Mouse (Mus musculus) midbrain, embryonic 13.5 days (tissue): ENCODE data around the gene Tas2r144. TPM values are rescaled to one million over a fixed set of nuclear protein-coding genes. Genes with fewer than 3 reads are reported as not detected.

ENCODE experiments used
- polyA plus RNA-seq: library from polyadenylated mRNA; unstranded; fragments of >200 nt; fragmentation: Nextera tagmentation; extraction: Ambion mirVana; gene quantifications from 2 replicates; pipeline ENCODE4 v1.2.1, GENCODE M21; 2015

The Tas2r144 gene
- polyA plus RNA-seq, 1 experiment from 2014 or later, result not detected

Other genes starting within 250 kb of the Tas2r144 start
- not detected in 2 replicates for gene Sval3, start 247.2 kb upstream of the Tas2r144 start, polyA plus RNA-seq
- gene Sva, start 176.9 kb upstream of the Tas2r144 start, polyA plus RNA-seq, result not detected in 2 replicates
- gene Tas2r139, start 74.4 kb upstream of the Tas2r144 start, polyA plus RNA-seq, result not detected in 2 replicates
- gene Gstk1, start 30.6 kb downstream of the Tas2r144 start, polyA plus RNA-seq, result 9.1 and 10.8 TPM in 2 replicates
- gene Tmem139, start 46.6 kb downstream of the Tas2r144 start, polyA plus RNA-seq, result 0.18 TPM in 1 of 2 replicates, not detected in the other
- 57.3 and 57.6 TPM in 2 replicates for gene Casp2, start 49.7 kb downstream of the Tas2r144 start, polyA plus RNA-seq
- gene Clcn1, start 71.4 kb downstream of the Tas2r144 start, polyA plus RNA-seq, result 1.9 TPM in 2 replicates
- gene Fam131b, start 109.3 kb downstream of the Tas2r144 start, polyA plus RNA-seq, result 5.4 and 5.7 TPM in 2 replicates
- gene Zyx, start 134.3 kb downstream of the Tas2r144 start, polyA plus RNA-seq, result 43.2 and 46.2 TPM in 2 replicates
- 0.24 TPM in 2 replicates for gene Epha1, start 157.9 kb downstream of the Tas2r144 start, polyA plus RNA-seq
- not detected in 2 replicates for gene Tas2r143, start 184.9 kb downstream of the Tas2r144 start, polyA plus RNA-seq
- gene Tas2r135, start 190.1 kb downstream of the Tas2r144 start, polyA plus RNA-seq, result not detected in 2 replicates
- not detected in 2 replicates for gene Tas2r126, start 219.2 kb downstream of the Tas2r144 start, polyA plus RNA-seq
- gene Olfr458, start 249.9 kb downstream of the Tas2r144 start, polyA plus RNA-seq, result not detected in 2 replicates